Mouse (Mus musculus) c-Kit-positive CD71-positive TER-119-negative erythroid progenitor cells, embryonic 14.5 days (primary cell): Measurements from ENCODE around the gene Fto.
A peak's percentile ranks its signal among the peaks of the same experiment; 100 is the strongest.

Experiments
- DNase-seq: peaks from one replicate; pipeline ENCODE4 v3.0.0-alpha.2; 2013; ENCODE audit warnings: low read depth

Gene Fto

GRCm38 (mm10) chr8:91312835-91313832 lies at the start of gene Fto, which contains the start of gene Rpgrip1l:
Gene Fto (plus strand): TSS chr8:91313525.
Gene Rpgrip1l (minus strand): TSS chr8:91313262.
- DNase-seq = peak; percentile 99

DNA sequence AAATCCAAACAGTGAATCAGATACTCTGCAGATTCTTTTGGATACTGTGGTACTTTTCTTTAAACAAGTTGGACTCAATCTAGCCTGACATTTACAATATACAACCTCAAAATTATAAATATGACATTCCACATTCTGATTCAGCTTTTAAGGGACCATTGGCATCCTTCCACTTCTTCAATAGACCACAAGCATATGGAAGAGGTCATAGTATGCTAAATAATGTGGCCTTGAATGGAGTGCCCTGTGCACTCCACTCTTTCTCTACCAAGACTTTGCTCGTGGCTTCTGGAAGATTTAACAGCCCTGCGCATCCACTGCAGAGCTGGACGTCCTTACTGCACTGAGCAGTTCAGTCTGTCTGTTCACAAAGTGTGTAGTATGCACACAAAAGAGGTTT lies 49.4 kb upstream of the Fto start:
- no peak for DNase-seq

- no peak for DNase-seq
Observed at GRCm38 (mm10) chr8:91264564-91264963, 48.8 kb upstream of the Fto start.

GRCm38 (mm10) chr8:91269374-91269958 lies 43.9 kb upstream of the Fto start:
- no peak for DNase-seq

DNA sequence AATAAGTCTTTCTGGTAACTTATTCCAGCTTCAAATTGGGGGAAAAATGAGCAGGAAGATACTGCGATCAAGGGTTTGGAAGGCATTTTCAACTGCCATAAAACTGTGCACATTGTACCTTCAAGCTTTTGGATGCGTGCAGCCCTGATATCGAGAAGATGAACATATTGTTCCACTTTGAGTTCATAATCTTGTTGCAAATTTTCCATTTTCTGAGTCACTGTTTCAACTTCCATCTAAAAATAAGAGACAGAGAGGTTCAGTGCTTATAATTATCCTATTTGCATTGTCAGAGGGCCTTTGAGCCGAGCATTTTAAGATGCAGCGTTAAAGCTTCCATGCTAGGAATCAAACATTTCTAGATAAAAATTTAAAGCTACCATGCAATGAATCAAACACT lies 39.8 kb upstream of the Fto start:
- DNase-seq = no peak

DNA sequence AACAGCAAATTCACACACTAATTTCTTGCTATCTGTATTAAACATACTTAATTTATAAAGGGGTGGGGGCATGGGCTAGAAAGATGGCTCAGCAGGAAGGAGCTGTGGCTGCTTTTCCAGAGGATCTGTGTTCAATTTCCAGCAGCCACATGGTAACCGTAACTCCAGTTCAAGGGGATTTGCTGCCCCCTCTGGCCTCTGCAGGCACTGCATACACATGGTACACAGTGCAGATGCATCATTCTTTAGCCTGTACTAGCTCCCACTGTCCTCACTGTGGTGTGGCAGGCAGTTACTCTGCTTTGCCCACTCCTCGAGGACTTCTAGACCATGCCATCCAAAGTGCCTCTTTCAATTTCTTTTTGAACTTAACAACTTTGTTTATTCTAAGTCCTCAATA lies 37.0 kb upstream of the Fto start:
- DNase-seq = no peak

- no peak for DNase-seq
Observed at GRCm38 (mm10) chr8:91278060-91278459, 35.3 kb upstream of the Fto start.

GRCm38 (mm10) chr8:91280467-91281212 lies 32.7 kb upstream of the Fto start:
- DNase-seq = no peak

DNA sequence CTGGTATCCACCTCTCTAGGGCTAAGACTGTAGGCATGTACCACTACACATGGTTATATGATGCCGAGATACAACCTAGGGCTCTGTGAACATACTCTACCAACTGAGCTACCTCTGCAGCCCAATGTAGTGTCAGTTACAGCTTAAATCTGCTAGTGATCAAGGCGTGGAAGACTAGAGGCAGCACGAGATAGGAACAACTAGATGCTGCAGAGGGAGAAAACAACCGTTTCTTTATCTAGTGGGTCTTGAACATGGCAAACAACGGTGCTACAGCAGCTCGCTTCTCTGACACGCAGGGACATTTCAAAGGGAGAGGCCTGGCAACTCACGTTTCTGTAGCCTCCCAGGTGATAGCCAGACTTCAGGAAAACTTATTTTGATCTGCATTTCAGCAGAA lies 31.8 kb upstream of the Fto start:
- no peak for DNase-seq

- DNase-seq = no peak
Observed at GRCm38 (mm10) chr8:91282655-91283054, 30.7 kb upstream of the Fto start.

- DNase-seq = no peak
Observed at GRCm38 (mm10) chr8:91283815-91284214, 29.5 kb upstream of the Fto start.

DNA sequence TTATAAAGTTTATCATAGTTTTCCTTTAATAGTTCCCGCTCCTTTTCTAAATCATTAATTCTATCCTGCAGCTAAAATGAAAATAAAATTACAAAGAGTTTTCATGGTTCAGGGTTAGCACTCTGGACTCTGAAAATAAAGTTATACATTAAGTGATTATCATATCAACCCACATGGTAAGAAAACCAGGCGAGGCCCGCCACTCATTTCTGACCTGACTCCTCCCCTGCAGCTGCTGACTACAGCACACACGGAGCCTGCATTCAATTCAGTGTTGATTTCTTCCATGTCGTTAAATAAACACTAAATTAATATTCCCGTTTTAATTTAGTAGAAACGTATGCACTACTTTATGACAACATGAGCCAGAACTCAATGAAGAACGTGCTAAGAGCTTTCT lies 27.1 kb upstream of the Fto start:
- DNase-seq = no peak

GRCm38 (mm10) chr8:91290576-91290975 lies 22.7 kb upstream of the Fto start:
- no peak for DNase-seq

- no peak for DNase-seq
Observed at GRCm38 (mm10) chr8:91295786-91296185, 17.5 kb upstream of the Fto start.

DNA sequence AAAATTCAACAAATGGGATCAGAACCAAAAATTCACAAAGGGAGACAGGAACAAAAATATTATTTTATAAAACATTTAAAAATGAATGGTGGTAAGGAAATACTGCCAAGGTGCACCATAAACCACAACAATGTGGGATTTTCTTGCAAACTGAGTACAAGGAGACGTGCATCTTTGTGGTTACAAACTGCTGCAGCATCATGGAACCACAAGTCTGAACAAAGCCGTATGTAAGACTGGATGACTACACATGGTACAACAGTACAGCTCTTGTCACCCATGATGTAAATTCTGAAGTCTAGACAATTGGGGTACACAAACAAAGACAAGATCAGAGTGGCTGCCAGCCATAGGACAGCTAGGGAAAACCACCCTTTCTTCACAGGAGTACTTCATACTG lies 14.7 kb upstream of the Fto start:
- no peak for DNase-seq

DNA sequence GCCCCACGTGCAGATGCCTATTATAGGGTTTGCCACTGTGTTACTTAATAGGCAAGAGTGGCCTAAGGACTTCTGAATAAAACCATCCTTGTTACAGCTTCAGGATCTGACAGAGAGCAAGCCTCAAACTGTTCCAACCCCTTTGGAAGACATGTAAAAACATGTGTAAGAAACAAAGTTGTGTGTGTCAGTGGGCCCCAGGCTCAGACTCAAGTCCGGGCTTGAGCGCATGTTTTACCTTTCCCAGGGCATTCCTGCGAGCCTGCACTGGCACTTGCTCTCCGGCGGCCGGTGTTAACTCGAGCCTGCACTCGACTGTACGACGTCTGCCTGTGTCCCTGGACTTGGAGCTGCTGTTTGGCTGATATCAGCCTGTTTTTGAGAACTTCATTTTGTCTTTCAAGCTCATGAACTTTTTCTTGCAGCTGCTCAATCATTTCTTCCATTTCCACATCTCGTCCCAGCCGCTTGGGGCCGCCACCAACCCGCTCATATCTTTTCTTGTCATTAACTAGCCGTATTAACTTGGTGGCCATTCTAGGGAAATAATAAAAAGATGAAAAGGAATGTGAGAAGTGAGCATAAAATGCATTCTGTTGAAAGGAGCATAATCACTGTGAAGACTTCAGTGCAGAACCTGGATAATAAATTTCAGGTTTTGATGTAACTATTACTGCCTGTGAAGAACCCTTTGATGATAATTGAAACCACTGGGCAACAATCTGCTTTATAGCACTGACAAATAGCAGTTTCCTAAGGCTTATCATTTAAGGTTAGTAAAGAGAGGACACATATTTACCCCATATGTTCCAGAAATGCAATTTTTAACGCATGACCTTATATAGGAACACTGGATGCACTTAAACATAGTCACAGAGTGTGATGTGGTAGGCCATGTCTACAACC lies 8.6 kb upstream of the Fto start:
- no peak for DNase-seq

GRCm38 (mm10) chr8:91312342-91312741 lies 983 bp upstream of the Fto start:
- DNase-seq = no peak

DNA sequence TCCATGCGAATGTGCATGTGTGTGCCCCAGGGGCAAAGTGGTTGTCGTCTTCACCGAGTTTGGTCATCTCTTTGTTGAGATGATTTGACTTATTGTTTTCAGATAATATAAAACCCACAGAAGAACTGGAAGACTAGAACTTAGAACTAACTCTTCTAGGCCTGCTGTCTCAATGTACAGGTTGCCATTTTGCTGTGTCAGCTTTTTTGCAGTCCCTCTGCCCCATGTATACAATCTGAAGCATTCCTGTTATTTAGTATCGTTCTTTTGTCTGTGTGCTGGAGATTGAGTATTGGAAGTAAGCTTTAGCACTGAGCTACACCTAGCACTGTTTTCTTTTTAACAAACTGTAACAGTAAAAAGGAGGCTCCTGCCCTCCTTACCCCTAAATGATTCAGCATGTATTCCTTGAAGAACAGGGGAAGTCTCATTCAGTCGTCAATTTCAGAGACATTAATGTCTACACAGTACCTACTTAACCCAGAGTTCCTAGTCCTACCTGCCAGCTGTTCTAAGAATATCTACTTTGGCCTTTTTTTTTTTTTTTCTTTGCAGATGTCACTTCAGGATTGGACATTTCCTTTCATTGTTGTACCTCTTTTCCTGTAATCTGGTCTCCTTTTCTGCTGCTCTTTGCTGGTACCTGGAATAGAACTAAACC lies 4.4 kb downstream of the Fto start:
- peak; percentile 42 for DNase-seq

GRCm38 (mm10) chr8:91318938-91319729 lies 5.8 kb downstream of the Fto start:
- DNase-seq = no peak

GRCm38 (mm10) chr8:91323511-91323910 lies 10.2 kb downstream of the Fto start:
- DNase-seq = no peak
